Mouse (Mus musculus) C2C12 (cell line): ENCODE data around the gene Dera. TPM values are rescaled to one million over a fixed set of nuclear protein-coding genes. Genes with fewer than 3 reads are reported as not detected.
A peak's percentile ranks its signal among the peaks of the same experiment; 100 is the strongest.

Experiments
- H3K27me3 ChIP-seq: one replicate; pipeline ENCODE4 v1.6.1; 2011; ENCODE audit not compliant: control insufficient read depth, insufficient read depth, insufficient read length
- H3K36me3 ChIP-seq: one replicate; pipeline ENCODE4 v1.6.1; 2011; ENCODE audit not compliant: control insufficient read depth, insufficient read depth
- H3K4me3 ChIP-seq: one replicate; pipeline ENCODE4 v1.5.1; 2011; ENCODE audit warnings: mild to moderate bottlenecking, control low read depth; ENCODE audit not compliant: poor library complexity, insufficient read depth, severe bottlenecking
- H3K79me2 ChIP-seq: one replicate; pipeline ENCODE4 v1.6.1; 2011; ENCODE audit not compliant: control insufficient read depth, insufficient read depth
- H3K79me3 ChIP-seq: one replicate; pipeline ENCODE4 v1.6.1; 2011; ENCODE audit warnings: low read depth, control low read depth
- H3ac ChIP-seq: one replicate; pipeline ENCODE3; 2011; ENCODE audit warnings: low read depth; ENCODE audit not compliant: control insufficient read depth, insufficient read length
- CEBPB ChIP-seq: IDR thresholded peaks from one replicate; pipeline ENCODE4 v1.6.1; 2011; ENCODE audit warnings: low read depth, mild to moderate bottlenecking, control low read depth, moderate library complexity
- CTCF ChIP-seq: IDR thresholded peaks from one replicate; pipeline ENCODE4 v1.5.1; 2011; ENCODE audit not compliant: control insufficient read depth, insufficient read depth, insufficient read length
- FOSL1 ChIP-seq: IDR thresholded peaks from one replicate; pipeline ENCODE4 v1.8.0; 2011; ENCODE audit warnings: mild to moderate bottlenecking, low read length; ENCODE audit not compliant: poor library complexity, insufficient read depth, severe bottlenecking
- MAX ChIP-seq: IDR thresholded peaks from one replicate; pipeline ENCODE4 v1.6.1; 2011; ENCODE audit warnings: mild to moderate bottlenecking, control low read depth
- MYOD1 ChIP-seq: IDR thresholded peaks from one replicate; pipeline ENCODE4 v1.6.1; 2011; ENCODE audit warnings: low read depth; ENCODE audit not compliant: control insufficient read depth, insufficient read length
- MYOG ChIP-seq: IDR thresholded peaks from one replicate; pipeline ENCODE4 v1.6.1; 2011; ENCODE audit not compliant: control insufficient read depth, insufficient read length; ENCODE audit errors: extremely low read depth
- USF1 ChIP-seq: IDR thresholded peaks from one replicate; pipeline ENCODE4 v1.6.1; 2011; ENCODE audit warnings: low read depth, mild to moderate bottlenecking, control low read depth, moderate library complexity
- polyA plus RNA-seq: library from polyadenylated mRNA; unstranded; fragments of >200 nt; fragmentation: generic; extraction: Trizol; gene quantifications from one replicate; pipeline ENCODE4 v1.2.1, GENCODE M21; 2012; ENCODE audit warnings: missing spikeins

Dera gene
- polyA plus RNA-seq, 1 experiment = 17.7 TPM

- Histone ChIP-seq H3K36me3 (peaks cover 38% of the 10 kb centered on the region), H3K79me2 (peaks cover 52% of the 10 kb centered on the region), H3ac (peak within 1 kb of the TSS; percentile 94), H3K27me3 (no peaks in the 10 kb centered on the region), H3K79me3 (peaks cover 39% of the 10 kb centered on the region), H3K4me3 (peak within 1 kb of the TSS; percentile 99)
- TF ChIP-seq MYOD1 (no peak), CTCF (no peak), FOSL1 (no peak), MAX (peak; percentile 95), CEBPB (no peak), MYOG (no peak)
These were observed 19.3 kb upstream of the Dera start, which contains the start of gene Strap for GRCm38 (mm10) chr6:137734846-137735609. Gene Strap, plus strand, starts transcription at chr6:137735078.

- TF ChIP-seq CEBPB (no peak), MYOG (no peak), MAX (no peak), CTCF (no peak), FOSL1 (no peak), MYOD1 (no peak), USF1 (no peak)
These were observed 18.6 kb upstream of the Dera start for GRCm38 (mm10) chr6:137735671-137736238.

GRCm38 (mm10) chr6:137740972-137741371, 13.4 kb upstream of the Dera start:
- H3K36me3 ChIP-seq = peaks cover 97% of the 10 kb centered on the region
- TF ChIP-seq CTCF (no peak), MYOG (no peak), FOSL1 (no peak), MYOD1 (no peak), MAX (no peak), CEBPB (no peak), USF1 (no peak)

More at GRCm38 (mm10) chr6:137735671-137736238, 18.6 kb upstream of the Dera start:
- Histone ChIP-seq H3K79me3 (peaks cover 42% of the 10 kb centered on the region), H3K79me2 (peaks cover 59% of the 10 kb centered on the region), H3ac (peak overlapping the region; percentile 94), H3K36me3 (peaks cover 45% of the 10 kb centered on the region), H3K27me3 (no peaks in the 10 kb centered on the region), H3K4me3 (peak overlapping the region; percentile 99)

GRCm38 (mm10) chr6:137744700-137745099, 9.6 kb upstream of the Dera start:
- Histone ChIP-seq H3K79me3 (peaks cover 15% of the 10 kb centered on the region), H3K27me3 (no peaks in the 10 kb centered on the region), H3ac (no peak overlapping the region), H3K36me3 (peaks cover 98% of the 10 kb centered on the region), H3K79me2 (peaks cover 43% of the 10 kb centered on the region), H3K4me3 (no peak overlapping the region)
- TF ChIP-seq CTCF = no peak

More at GRCm38 (mm10) chr6:137740972-137741371, 13.4 kb upstream of the Dera start:
- no peaks in the 10 kb centered on the region for H3K27me3 ChIP-seq
- H3K79me3 ChIP-seq = peaks cover 39% of the 10 kb centered on the region
- H3K4me3 ChIP-seq = no peak overlapping the region
- H3ac ChIP-seq = no peak overlapping the region
- H3K79me2 ChIP-seq = peaks cover 70% of the 10 kb centered on the region

GRCm38 (mm10) chr6:137747174-137747928, 7.0 kb upstream of the Dera start:
- peaks cover 10% of the 10 kb centered on the region for H3K79me3 ChIP-seq
- peaks cover 29% of the 10 kb centered on the region for H3K79me2 ChIP-seq
- H3K36me3 ChIP-seq = peaks cover 98% of the 10 kb centered on the region
- no peaks in the 10 kb centered on the region for H3K27me3 ChIP-seq
- TF ChIP-seq CEBPB (peak; percentile 59), USF1 (no peak), MYOG (no peak), CTCF (no peak), MAX (no peak), MYOD1 (peak; percentile 50)
- H3K4me3 ChIP-seq = no peak overlapping the region
- H3ac ChIP-seq = no peak overlapping the region

GRCm38 (mm10) chr6:137751551-137752274, 2.6 kb upstream of the Dera start:
- no peak for TF ChIP-seq CTCF
- TF ChIP-seq MYOG = no peak
- no peak for TF ChIP-seq FOSL1
- no peak for TF ChIP-seq MAX
- TF ChIP-seq USF1 = no peak
- no peak for TF ChIP-seq CEBPB
- TF ChIP-seq MYOD1 = no peak
- H3K79me2 ChIP-seq = peaks cover 20% of the 10 kb centered on the region
- no peak overlapping the region for H3K4me3 ChIP-seq
- no peaks in the 10 kb centered on the region for H3K27me3 ChIP-seq
- H3K36me3 ChIP-seq = peaks cover 57% of the 10 kb centered on the region
- no peak overlapping the region for H3ac ChIP-seq
- peaks cover 8% of the 10 kb centered on the region for H3K79me3 ChIP-seq
